Mouse (Mus musculus): ENCODE data around the gene Oxsr1. TPM values are rescaled to one million over a fixed set of nuclear protein-coding genes. Genes with fewer than 3 reads are reported as not detected.
"Not testable (repeated sequence)": the region's sequence is repeated elsewhere in the genome, so short reads cannot be mapped to it uniquely, and the experiment has no call there.

Oxsr1 gene
- total RNA-seq (2021) = 10 to 100 TPM; 37.8 to 39.9 TPM
- long read RNA-seq, experiment 1, full-length matches to known transcripts = 26 of 33 reads
- long read RNA-seq, experiment 1, partial matches to known transcripts = 1 of 33 reads
- long read RNA-seq, experiment 1, other reads (novel, unspliced or antisense) = 6 of 33 reads
- long read RNA-seq, experiment 2, full-length matches to known transcripts = 13 of 30 reads
- long read RNA-seq, experiment 2, partial matches to known transcripts = 4 of 30 reads
- long read RNA-seq, experiment 2, other reads (novel, unspliced or antisense) = 13 of 30 reads

GRCm38 (mm10) chr9:119322289-119323259 lies at the start of gene Oxsr1:
Gene Oxsr1 (minus strand): TSS chr9:119322427.
- intact Hi-C loops (cut with DNase I) = loop anchor here (2.0 to 5.0 kb wide), 2 partner anchors 18 to 225 kb away; partner anchors contain the start of gene Myd88

GRCm38 (mm10) chr9:119371251-119371650 lies 49.0 kb upstream of the Oxsr1 start:
- intact Hi-C loops (cut with DNase I) = no loop called here
- no peak for DNase-seq

More at GRCm38 (mm10) chr9:119322289-119323259, at the start of gene Oxsr1:
- DNase-seq = peak; percentile 99

DNA sequence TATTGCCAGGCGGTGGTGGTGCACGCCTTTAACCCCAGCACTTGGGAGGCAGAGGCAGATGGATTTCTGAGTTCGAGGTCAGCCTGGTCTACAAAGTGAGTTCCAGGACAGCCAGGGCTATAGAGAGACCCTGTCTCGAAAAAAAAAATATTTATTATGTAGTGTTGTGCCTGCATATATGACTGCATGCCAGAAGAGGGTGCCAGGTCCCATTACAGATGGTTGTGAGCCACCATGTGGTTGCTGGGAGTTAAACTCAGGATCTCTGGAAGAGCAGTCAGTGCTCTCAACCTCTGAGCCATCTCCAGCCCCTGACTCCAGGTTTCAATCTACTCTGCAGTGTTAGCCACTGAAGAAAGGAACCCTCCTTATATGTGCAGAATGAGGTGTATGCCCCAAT lies 48.5 kb upstream of the Oxsr1 start:
- DNase-seq; intact Hi-C loops (cut with DNase I): not testable (repeated sequence)

DNA sequence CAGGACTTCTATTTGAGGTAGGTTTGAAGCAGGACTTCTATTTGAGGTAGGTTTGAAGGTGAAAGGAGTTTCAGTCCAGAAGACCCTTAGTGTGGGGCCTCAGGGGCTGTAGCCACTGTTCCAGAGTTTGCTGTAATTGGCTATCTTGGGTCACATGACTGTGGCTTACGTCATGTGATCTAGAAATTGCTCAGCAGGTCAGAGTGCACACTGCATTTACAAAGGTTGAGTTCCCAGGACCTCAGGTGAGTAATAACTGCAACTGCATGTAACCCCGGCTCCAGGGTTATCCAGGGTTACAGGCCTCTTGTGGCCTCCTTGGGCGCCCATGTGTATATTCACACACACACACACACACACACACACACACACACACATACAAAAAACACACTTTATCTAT lies 46.1 kb upstream of the Oxsr1 start:
- DNase-seq = no peak
- intact Hi-C loops (cut with DNase I) = no loop called here

DNA sequence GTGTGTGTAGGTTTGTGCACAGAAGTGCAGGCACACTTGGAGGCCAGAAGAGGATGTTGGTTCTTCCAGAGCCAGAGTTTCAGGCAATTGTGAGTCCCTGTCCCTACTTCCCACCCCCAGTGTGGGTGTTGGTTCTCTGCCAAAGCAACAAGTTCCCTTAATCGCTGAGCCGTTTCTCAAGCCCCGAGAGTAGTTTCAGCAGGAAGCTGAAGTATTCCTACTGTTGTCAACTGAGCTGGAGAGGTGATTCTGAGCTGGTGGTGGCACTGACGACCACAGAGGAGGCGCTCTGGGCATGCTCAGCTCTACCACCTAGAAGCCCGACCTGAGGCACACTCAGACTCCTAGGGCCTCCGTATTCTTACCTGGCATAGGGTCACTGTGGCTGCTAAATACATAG lies 43.1 kb upstream of the Oxsr1 start, which contains the start of gene Slc22a14:
Gene Slc22a14, minus strand, starts transcription at position 270 of the 400 bp plus-strand sequence.
- peak in 1 of 2 experiments; percentile 15 for DNase-seq
- intact Hi-C loops (cut with DNase I) = no loop called here

- intact Hi-C loops (cut with DNase I) = no loop called here
- no peak for DNase-seq
These were observed 41.0 kb upstream of the Oxsr1 start for GRCm38 (mm10) chr9:119363229-119363628.

DNA sequence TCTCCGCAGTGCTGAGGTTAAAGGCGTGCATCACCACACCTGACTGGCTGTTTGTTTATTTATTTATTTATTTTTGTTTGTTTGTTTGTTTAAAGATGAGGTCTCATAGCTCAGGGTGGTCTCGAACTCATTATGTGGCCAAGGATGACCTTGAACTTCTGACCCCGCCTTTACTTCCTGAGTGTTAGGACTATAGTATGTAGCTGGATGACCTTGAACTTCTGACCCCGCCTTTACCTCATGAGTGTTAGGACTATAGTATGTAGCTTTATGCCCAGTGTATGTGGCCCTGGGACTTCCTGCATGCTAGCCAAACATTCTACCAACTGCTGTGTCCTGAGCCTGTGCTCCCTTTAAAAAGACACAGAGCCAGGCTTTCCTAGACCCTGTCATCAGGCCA lies 39.2 kb upstream of the Oxsr1 start:
- intact Hi-C loops (cut with DNase I) = no loop called here
- no peak for DNase-seq

DNA sequence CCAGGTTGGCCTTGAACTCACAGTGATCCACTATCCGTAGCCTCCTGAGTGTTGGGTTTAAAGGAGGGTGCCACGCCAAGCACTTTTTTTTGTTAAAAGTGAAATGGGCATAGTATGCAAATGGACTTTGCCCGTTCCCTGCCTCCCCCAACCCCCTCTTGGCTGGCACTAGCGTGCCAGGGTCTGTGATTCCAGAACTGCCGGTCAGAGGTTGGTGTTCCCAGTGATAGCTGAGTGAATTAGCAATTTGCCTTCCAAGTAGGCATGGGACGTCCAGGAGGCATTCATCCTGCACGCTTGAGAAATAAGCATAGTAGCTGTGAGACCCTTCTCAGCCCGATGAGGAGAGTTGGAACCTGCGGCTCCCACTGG lies 35.8 kb upstream of the Oxsr1 start:
- intact Hi-C loops (cut with DNase I) = loop anchor here (5.0 kb wide), 1 partner anchor 44 kb away; the partner anchor contains the start of gene Acvr2b
- DNase-seq = no peak

GRCm38 (mm10) chr9:119357331-119358057 lies 35.3 kb upstream of the Oxsr1 start, which contains the start of gene Xylb:
Gene Xylb (plus strand): TSS chr9:119357381.
- intact Hi-C loops (cut with DNase I) = loop anchor here (2.0 to 5.0 kb wide), 2 partner anchors 45 to 73 kb away; partner anchors contain the start of gene Acvr2b

DNA sequence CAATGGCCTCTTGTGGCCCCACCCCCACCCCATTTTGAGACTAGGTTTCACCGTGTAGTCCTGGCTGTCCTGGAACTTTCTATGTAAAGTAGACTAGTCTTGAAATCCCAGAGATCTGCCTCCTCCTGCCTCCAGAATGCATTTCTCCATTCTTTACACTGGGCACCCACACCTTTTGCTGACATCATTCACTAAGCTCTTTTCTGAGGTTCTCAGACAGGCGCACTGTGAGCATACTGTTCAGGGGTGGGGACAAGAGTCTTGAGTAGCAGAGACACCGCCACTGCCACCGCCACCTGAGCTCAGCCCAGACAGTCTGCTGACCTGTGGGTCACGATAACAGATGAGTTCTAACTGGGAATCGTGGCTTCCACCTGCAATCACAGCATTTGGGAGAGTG lies 33.7 kb upstream of the Oxsr1 start:
- no peak for DNase-seq
- intact Hi-C loops (cut with DNase I) = loop anchor here (2.0 to 5.0 kb wide), 2 partner anchors 46 to 75 kb away; partner anchors contain the start of gene Acvr2b

More at GRCm38 (mm10) chr9:119357331-119358057, 35.3 kb upstream of the Oxsr1 start, which contains the start of gene Xylb:
- peak; percentile 92 to 95 for DNase-seq

DNA sequence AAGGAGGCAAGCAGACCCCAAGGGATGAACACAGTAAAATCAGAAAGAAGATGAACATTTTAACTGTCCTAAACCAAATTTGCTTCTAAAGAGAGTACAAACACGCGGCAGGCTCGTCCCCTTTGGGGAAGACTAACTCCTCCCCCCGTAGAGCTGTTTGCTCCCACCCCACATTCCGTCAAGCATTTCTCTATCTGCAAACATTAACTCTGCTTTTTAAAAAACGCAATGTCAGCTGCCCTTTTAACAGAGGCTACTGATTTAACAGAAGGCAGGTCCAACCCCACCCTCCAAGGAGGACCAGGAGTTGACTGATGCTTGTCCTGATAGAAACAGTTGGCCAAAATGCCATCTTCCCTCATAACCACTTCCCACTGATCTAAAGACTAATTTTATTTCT lies 31.7 kb upstream of the Oxsr1 start:
- intact Hi-C loops (cut with DNase I) = loop anchor here (5.0 kb wide), 1 partner anchor 112 kb away; no protein-coding TSS in a partner anchor
- no peak for DNase-seq

DNA sequence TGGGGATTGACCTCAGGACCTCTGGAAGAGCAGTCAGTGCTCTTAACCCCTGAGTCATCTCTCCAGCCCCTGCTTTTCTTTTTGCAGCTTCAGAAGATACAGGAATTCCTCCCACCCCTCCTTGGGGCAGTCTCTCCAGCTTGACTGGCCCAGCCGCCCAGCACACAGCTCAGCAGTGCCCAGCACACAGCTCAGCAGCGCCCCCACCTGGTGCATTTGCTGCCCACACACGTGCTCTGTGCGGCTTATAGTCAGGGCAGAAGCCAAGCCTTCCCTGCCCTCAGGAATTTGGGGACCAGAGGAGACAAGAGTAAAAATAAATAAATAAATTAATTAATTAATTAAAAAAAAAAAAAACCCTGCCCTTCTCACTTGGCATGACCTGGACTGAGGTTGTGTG lies 29.8 kb upstream of the Oxsr1 start:
- DNase-seq = peak; percentile 84 to 88
- intact Hi-C loops (cut with DNase I) = loop anchor here (1.0 to 5.0 kb wide), 2 partner anchors 110 to 196 kb away; no protein-coding TSS in a partner anchor

DNA sequence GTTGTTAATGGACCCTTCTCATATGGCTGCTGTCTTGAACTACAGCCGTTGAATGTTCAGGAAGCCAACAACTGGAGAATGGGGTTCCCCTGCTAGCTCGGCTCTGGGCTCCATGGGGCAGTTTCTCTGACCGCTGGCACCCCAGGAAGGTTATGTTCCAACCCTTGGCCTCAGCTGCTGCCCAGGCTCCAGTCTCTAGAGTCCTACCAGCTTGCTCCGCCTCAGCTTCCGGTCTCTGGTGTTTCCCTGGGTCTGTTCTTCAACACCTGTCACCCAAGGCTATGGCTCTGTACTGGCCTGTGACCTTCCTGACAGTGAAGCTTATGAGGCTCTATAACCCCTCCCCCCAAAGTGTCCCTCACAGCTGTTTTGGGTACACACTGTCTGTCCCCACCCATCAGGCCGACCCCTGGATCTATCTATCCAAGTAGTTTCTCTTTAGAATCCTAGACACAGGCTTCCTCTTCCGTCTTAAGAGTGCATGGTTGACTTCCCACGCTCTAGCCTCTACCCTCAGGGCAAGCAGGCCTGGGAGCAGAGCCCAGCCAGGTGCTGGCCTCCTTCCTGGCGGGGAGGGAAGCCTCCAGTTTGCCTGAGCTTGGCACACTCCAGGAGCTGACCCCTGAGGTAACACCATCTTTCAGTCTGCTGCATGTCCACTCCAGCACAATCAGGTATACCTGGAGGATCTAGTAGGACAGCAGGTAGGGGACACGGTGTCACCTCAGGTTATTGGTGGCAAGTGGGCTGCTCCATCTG lies 28.9 kb upstream of the Oxsr1 start:
- no peak for DNase-seq
- intact Hi-C loops (cut with DNase I) = loop anchor here (5.0 kb wide), 1 partner anchor 109 kb away; no protein-coding TSS in a partner anchor

GRCm38 (mm10) chr9:119350531-119350930 lies 28.3 kb upstream of the Oxsr1 start:
- no peak for DNase-seq
- intact Hi-C loops (cut with DNase I) = loop anchor here (5.0 kb wide), 1 partner anchor 108 kb away; no protein-coding TSS in a partner anchor

DNA sequence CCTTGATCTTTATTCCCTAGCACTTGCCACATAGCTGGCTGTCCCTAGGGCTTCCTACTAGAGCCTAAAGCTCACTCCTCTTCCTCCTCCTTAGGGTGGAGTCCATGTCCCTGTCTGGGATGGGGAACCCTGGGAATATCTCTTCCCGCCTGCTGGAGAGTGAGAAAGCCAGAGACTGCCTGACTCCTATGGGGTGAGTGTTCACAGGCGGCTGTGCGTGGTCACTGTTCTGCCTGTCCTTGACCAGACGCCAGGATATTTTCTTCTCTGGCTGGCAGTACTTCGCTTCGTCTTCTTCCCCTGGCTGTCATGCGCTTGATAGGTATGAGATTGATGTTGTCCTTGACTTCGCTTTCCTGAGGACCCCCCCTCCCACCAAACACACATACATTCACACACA lies 24.1 kb upstream of the Oxsr1 start:
- no peak for DNase-seq
- intact Hi-C loops (cut with DNase I) = no loop called here

DNA sequence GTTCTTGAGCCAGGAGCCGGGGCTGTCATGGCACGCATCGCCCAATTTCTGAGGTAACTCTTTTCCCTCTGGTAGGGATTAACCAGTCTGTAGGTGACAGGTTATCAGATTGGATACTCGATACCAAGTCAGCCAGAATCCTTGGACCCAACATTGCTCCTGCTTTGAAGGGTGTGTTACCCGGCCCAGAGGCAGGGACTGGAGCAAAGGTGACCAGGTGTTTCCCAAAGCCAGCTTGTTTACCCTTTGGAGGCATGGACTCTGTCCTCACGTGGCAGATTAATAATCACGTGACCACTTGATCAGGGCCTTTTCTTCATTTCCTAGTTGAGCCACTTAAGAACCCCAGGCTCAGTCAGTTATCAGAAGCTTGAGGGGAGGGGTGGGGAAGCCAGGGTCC lies 20.5 kb upstream of the Oxsr1 start:
- DNase-seq = no peak
- intact Hi-C loops (cut with DNase I) = no loop called here

DNA sequence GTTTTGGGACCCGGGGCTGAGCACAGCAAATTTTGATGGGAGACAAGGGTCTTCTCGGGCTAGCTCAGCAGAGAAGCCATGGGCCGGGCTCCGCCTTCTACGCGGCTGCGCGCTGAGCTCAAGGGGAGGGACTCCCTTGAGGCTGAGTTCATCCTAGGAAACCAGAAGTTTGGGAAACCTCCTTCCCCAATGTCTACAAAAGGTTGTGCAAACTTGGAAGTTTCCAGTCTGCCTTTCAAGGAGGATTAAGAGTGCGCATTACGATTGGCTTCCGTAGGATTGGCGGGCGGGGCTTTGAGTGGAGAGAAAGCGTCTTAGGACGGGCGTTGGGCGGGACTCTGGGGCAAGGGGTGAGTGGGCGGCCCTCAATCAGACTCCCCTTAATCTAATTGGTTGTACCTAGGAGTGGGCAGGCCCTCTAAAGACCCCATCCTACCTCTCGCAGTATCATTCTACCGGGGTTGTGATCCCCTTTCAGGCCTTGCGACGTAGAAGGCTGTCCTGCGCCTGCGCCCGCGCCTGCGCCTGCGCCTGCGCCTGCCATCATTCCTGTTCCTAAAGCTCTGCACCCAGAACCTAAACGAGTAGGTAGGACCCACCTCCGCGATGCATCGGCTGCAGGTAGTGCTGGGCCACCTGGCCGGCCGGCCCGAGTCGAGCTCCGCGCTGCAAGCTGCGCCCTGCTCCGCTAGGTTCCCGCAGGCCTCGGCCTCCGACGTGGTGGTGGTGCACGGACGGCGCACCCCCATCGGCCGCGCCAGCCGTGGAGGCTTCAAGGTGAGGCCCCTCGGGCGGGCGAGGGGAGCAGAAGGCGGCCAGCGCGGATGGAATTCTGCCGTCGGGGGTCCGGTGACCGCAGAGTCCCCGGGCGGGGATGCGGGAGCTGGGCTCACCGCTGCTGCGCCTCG lies 18.9 kb upstream of the Oxsr1 start, which contains the start of gene Myd88:
Gene Myd88, minus strand, starts transcription at position 503 of the 908 bp plus-strand sequence.
- intact Hi-C loops (cut with DNase I) = loop anchor here (2.0 kb wide), 1 partner anchor 18 kb away; the partner anchor contains the start of gene Oxsr1

GRCm38 (mm10) chr9:119340212-119340580 lies 18.0 kb upstream of the Oxsr1 start:
- intact Hi-C loops (cut with DNase I) = loop anchor here (2.0 kb wide), 1 partner anchor 17 kb away; the partner anchor contains the start of gene Oxsr1
- DNase-seq = no peak

More for the DNA sequence above, 18.9 kb upstream of the Oxsr1 start, which contains the start of gene Myd88:
- peak; percentile 92 to 93 for DNase-seq
